Mouse (Mus musculus) ES-E14 (cell line): Measurements from ENCODE around the gene Mum1.

Experiments
- CHD2 ChIP-seq: IDR thresholded peaks from 2 replicates; pipeline ENCODE4 v1.6.1; 2014; ENCODE audit warnings: mild to moderate bottlenecking, low read depth, low read length, inconsistent platforms
- ZNF384 ChIP-seq: IDR thresholded peaks from 2 replicates; pipeline ENCODE4 v1.6.1; 2012; ENCODE audit warnings: low read depth, low read length, inconsistent platforms

DNA sequence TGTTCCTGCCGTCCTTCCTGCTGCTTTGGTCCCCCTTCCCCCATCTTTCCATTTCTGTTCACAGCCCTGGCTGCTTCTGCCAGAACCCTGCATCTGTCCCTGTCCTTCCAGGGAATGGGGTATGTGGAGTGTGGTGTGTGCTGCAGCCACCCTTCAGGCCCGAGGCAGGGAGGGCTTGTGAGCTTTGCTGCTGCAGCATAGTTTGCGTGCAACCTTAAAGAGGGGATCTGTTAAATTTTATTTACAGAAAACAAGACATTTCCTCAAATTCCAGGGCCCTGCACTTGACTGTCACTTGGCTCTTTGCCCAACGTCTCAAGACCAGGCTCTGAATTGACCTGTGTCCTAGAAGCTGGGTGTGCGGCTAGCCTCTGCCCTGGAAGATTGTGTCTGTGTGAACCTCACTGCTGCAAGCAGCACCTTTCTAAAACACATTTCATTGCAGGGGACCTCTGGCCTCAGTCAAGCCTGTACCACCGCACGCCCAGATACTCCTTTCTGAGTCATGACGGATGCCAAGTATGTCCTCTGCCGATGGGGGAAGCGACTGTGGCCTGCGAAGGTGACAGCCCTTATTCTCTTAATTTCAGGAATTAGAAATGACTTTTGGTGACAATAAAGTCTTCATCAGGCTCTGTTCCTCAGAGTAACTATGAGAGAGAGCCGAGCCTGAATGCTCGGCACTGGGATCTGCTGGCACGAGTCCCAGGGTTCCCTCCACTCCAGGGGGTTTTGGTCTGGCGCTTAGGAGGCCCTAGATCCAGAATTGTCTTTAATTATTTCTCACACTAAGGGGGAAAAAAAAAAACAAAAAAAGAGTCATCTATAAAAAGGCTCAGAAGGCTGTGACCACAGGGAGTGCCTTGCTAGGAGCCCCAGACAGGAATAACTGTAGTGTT lies 1.9 kb downstream of the Mum1 start:
- TF ChIP-seq CHD2 (no peak), ZNF384 (no peak)
